Mouse (Mus musculus): ENCODE results near the gene Rhot1. TPM values are rescaled to one million over a fixed set of nuclear protein-coding genes. Genes with fewer than 3 reads are reported as not detected.

Gene Rhot1
- polyA plus RNA-seq, 1 experiment from 2014 or later: 74.7 TPM

- 79% methylated on average over 4 of the region's 4 CpGs for WGBS
- Histone ChIP-seq H3K4me3 (no peak overlapping the region), H3K27ac (no peak overlapping the region), H3K36me3 (replicated peaks) (no peaks in the 10 kb centered on the region), H3K4me1 (peaks cover 34% of the 10 kb centered on the region), H3K9ac (no peak overlapping the region), H3K9me3 (no peaks in the 10 kb centered on the region), H3K27me3 (replicated peaks) (no peaks in the 10 kb centered on the region), H3K4me2 (no peak overlapping the region)
- no peak for ATAC-seq (replicated peaks)
These were observed 105.1 kb downstream of the Rhot1 start for GRCm38 (mm10) chr11:80313944-80314343.

GRCm38 (mm10) chr11:80315743-80316639 lies 107.2 kb downstream of the Rhot1 start:
- 25% methylated on average over 10 of the region's 10 CpGs for WGBS
- Histone ChIP-seq H3K4me3 (no peak overlapping the region), H3K9ac (no peak overlapping the region), H3K4me2 (no peak overlapping the region), H3K4me1 (peaks cover 33% of the 10 kb centered on the region), H3K9me3 (no peaks in the 10 kb centered on the region), H3K36me3 (replicated peaks) (no peaks in the 10 kb centered on the region), H3K27ac (peak overlapping the region; percentile 66), H3K27me3 (replicated peaks) (no peaks in the 10 kb centered on the region)
- ATAC-seq (replicated peaks): peak; percentile 87

Other genes starting within 250 kb of the Rhot1 start
- 36.2 and 37.0 TPM in 2 replicates for gene Utp6, start 246.6 kb upstream of the Rhot1 start, polyA plus RNA-seq (2015; fragmentation: Nextera tagmentation; extraction: Ambion mirVana)
- gene Suz12, start 215.9 kb upstream of the Rhot1 start, polyA plus RNA-seq (2015; fragmentation: Nextera tagmentation; extraction: Ambion mirVana): 12.6 and 13.8 TPM in 2 replicates
- 11.9 and 12.3 TPM in 2 replicates for gene Crlf3, start 128.0 kb upstream of the Rhot1 start, polyA plus RNA-seq (2015; fragmentation: Nextera tagmentation; extraction: Ambion mirVana)
- 5.1 TPM in 2 replicates for gene Atad5, start 119.6 kb upstream of the Rhot1 start, polyA plus RNA-seq (2015; fragmentation: Nextera tagmentation; extraction: Ambion mirVana)
- 20.2 and 22.4 TPM in 2 replicates for gene Tefm, start 66.8 kb upstream of the Rhot1 start, polyA plus RNA-seq (2015; fragmentation: Nextera tagmentation; extraction: Ambion mirVana)
- gene Adap2, start 54.9 kb upstream of the Rhot1 start, polyA plus RNA-seq (2015; fragmentation: Nextera tagmentation; extraction: Ambion mirVana): 4.2 and 4.3 TPM in 2 replicates
- gene Rnf135, start 25.2 kb upstream of the Rhot1 start, polyA plus RNA-seq (2015; fragmentation: Nextera tagmentation; extraction: Ambion mirVana): 3.3 and 3.9 TPM in 2 replicates
- gene Rhbdl3, start 91.9 kb downstream of the Rhot1 start, polyA plus RNA-seq (2015; fragmentation: Nextera tagmentation; extraction: Ambion mirVana): 9.2 and 10.8 TPM in 2 replicates
- 33.9 and 37.4 TPM in 2 replicates for gene 5730455P16Rik, start 169.0 kb downstream of the Rhot1 start, polyA plus RNA-seq (2015; fragmentation: Nextera tagmentation; extraction: Ambion mirVana)
- gene Zfp207, start 174.3 kb downstream of the Rhot1 start, polyA plus RNA-seq (2015; fragmentation: Nextera tagmentation; extraction: Ambion mirVana): 183 and 194 TPM in 2 replicates
- 273 and 278 TPM in 2 replicates for gene Psmd11, start 219.6 kb downstream of the Rhot1 start, polyA plus RNA-seq (2015; fragmentation: Nextera tagmentation; extraction: Ambion mirVana)